Mouse (Mus musculus) right cerebral cortex, postnatal 25 days (tissue): ENCODE measurements around the gene Pde4dip.

Experiments used
- DNase-seq: peaks from one replicate; pipeline ENCODE4 v3.0.0; 2022

Pde4dip gene

DNA sequence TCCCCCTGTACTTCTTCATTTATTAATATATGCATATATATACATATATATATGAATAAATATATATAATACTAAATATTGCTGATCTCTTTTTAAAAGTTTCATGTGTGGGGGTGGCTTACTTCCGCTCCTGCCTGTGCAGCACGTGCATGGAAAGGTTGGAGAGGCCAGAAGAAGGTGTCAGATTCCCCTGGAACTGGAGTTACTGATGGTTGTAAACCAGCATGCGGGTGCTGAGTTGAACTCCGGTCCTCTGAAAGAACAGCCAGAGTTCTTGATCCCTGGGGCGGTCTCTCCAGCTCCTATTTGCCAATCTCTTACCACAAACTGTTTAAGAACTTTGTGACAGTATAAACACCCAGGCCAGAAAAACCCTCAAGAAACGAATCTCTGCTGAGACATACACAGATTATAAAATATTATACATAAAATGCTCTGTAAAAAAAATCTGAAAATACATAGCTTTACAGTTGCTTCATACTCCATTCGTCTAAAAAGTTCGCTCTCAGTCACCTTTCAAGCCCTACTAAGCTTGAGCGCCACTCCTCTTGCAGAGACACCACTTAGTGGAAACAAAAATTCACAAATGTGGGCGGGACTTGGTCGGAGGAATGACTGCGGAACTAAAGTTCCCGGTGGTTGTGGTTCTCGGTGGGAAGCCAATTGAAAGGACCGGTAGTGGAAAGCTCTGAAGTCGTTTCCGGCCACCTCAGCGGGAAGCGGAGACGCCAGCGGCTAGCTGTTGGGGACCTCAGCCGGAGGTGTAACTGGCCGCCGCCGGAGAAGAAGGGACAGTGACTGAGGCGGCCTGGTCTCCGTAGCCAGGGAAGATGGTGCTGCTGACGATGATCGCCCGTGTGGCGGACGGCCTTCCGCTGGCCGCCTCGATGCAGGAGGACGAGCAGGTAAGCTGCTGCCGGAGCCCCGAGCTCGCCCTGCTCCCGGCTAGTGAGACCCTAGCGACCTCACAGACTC, 12.3 kb upstream of the Pde4dip start, which contains the start of gene Sec22b:
Gene Sec22b (plus strand): TSS at position 675 of the 975 bp plus-strand sequence.
- peak; percentile 86 for DNase-seq

DNA sequence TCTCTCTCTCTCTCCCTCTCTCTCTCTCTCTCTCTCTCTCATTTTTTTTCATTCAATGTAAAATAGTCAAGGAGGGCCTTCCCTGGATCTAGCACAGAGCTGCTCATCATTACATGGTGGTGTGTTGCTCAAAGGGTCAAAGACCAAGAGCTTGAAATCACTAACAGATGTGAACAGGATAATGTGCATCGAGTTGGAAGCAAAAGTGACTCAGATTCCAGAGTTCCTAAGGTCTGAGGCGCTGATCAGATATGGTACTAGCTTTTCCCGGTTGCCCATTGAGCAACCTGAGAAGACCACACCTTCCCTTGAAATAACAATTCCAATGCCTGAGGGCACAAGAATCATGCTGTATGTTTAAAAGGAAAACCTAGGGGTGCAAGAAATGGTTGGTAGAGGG, 9.9 kb upstream of the Pde4dip start:
- DNase-seq: no peak

DNA sequence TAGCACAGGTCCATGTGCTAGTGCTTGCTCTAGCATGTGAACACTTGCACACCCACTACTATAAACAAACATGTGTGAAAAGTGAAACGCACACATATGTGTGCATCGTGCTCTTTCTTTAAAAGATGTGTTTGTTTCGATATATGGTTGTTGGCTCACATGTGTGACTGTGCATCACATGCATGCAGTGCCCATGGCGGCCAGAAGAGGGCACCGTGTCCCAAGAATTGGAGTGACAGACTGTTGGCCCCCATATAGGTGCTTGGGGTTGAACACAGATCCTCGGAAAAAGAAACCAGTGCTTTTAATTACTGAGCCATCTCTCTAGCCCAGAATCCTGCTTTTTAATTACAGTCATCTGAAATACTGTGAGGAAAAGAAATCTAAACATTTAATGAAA, 6.2 kb upstream of the Pde4dip start:
- no peak for DNase-seq

DNA sequence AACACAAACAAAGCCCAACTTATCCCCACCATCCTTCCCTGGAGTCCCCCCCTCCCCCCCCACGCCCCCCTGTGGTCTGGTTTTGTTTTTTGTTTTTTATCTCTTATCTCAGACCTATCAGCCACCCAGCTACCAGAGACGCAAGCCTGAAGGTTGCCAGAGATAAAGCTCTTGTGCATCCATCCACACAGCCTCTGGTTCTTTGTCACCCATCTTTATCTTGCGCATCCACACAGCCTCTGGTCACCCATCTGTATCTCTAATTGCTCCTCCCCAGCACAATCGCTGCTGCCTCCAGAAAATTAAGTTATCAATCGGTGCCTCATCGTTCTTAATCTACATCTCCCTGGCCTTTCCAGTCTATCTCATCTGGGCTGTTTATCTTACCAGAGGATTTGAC, 1.7 kb upstream of the Pde4dip start:
- no peak for DNase-seq

DNA sequence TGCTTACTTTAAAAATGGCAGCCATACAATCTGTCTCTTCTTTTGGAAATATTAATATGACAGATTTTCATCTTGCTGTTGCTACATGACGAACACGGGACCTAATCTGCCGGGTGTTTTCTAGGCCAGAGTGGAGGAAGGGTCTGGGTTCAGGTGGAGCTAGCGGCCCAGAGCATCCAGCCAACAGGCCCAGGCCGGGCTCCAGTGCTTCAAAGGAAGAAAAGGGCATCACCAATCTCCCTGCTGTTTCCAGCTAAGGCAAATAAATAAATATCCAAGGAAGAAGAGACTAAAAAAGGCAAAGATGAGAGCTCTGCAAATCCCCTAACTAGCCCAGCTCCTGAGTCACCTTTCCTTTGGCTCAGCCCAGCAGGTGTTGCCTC, 731 bp downstream of the Pde4dip start:
- DNase-seq: no peak

DNA sequence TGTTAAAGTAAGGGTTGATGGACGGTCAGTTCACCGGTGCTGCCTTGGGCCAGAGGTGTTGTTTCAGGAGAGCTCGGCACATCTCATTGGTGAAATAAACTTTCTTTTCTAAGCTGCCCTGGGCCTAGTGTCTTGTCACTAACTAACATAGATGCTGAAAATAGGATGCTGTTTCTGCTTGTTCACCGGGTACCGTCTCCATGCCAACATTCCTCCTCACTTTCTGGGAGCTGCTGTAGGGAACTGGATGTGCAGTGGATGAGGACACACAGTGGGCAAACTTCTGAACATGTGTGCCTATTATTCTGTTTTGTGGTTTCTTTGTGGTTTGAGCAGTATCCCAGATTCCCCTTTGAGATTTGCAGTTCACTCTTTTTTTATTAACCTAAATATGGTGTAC, 6.9 kb downstream of the Pde4dip start:
- DNase-seq: peak; percentile 34

DNA sequence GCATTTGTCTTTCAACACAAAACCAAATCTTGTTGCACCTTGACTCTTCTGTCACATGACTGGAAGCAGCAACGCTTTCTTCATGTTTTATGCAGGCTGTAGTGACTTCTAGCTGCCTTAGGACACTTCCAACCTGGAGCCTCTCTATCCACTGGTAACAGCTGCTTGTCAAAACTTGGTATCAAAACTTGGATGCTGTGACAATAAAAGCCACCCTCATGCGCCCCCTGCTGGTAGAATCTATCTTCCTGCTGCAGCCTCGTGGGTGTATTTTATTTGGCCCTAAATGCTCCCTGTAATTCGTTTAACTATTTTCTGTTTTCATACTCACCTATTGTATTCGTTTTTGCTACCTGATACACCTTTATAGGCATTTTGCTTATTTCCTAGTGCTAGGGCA, 9.3 kb downstream of the Pde4dip start:
- peak; percentile 47 for DNase-seq

DNA sequence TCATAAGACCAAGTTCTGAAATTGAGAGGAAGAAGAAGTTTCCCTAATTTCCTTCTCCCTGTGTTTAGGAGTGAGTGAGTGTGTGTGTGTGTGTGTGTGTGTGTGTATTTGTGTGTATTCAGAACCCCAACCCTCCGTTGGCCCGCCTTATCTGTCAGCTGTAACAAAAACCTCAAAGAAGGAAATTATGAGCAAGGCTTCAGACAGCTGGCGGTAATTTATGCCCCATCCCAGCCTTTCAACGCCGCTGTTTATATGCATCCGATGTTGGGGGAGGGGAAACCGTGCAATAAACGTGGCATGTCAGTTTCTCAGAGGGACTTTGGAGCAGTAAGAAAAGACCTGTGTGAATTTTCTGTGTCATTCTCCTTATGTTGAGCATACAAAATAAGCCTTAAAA, 12.2 kb downstream of the Pde4dip start:
- no peak for DNase-seq

DNA sequence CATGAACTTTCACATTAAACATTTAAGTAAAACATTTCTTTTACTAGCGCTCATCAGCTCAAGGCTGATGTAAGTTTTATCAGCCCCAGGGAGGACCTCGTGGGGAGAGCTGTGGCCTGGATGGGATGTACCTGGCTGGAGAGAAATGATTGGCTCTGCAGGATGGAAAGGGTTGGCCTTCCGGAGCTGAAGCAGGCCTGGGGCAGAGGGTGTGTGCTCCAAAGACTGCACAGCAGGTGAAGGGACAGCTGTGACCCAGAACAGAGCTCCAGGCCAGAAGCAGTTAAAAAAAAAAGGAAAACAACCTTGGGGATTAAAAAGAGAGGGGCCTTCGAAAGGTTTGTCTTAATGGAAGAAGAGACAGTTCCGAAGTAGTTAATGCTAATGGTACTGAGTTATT, 13.7 kb downstream of the Pde4dip start:
- no peak for DNase-seq

DNA sequence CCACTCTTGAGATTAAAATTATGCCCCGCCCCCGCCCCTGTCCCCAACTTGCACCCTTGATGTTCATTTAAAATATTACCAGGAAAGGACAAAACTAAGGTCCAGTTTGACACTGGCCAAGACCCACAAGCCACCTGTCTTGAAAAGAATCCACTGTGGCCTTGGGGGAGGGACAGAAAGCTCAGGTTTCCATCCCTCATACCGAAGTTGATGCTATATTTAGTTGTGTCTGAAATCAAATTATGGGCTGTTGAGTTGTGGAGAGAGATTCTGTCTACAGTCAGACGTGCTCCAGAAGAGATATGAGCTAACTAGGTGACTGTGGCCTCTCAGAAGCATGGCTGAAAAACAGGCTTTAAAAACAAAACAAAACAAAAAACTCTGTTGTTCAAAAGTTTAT, 18.8 kb downstream of the Pde4dip start:
- DNase-seq: no peak

DNA sequence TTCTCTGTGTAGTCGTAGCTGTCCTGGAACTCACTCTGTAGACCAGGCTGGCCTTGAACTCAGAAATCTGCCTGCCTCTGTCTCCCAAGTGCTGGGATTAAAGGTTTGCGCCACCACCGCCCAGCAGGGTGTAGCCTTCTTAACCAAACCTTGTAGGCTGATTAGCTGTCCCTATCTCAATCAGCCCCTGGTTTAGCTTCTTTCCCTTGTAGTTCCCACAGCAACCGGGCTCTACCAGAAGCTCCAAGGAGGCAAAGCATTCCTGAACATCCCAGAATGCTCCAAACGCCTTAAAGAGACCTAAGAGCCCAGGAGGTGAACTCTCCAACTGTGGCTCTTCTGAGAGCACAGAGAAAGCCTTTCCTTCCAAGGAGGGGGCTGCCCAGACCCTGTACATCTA, 19.8 kb downstream of the Pde4dip start:
- DNase-seq: no peak

DNA sequence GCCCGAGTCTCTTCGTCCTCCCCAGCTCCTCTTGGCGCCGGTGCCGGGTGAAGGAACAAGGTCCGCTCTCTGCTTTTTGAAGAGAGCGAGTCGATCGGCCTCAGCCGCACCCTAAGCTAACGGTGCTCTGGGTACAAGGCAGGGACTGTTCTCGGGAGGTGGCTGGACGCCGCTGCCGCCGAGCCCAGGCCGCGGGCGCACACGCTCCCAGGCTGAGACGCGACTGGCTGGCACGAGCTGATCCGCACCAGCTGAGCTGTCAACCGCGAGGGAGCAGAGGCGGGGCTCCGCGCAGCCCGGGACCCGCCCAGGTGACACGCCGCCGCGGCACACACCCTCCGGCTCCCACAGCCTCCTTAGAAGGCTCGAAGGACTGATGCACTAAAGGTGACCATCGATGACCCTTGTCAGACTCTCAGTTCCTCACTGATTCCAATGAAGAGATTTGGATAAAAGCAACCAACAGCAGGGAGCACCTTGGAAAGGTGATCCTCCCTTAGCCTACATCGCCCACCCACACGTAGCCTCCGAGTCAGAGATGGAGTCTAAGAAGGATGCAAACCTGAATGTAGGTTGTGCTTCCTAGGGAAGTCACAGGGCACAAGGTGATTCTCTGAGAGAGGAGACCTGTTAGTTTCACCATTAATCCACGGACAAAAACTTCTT, 20.4 kb downstream of the Pde4dip start:
- DNase-seq: peak; percentile 85

DNA sequence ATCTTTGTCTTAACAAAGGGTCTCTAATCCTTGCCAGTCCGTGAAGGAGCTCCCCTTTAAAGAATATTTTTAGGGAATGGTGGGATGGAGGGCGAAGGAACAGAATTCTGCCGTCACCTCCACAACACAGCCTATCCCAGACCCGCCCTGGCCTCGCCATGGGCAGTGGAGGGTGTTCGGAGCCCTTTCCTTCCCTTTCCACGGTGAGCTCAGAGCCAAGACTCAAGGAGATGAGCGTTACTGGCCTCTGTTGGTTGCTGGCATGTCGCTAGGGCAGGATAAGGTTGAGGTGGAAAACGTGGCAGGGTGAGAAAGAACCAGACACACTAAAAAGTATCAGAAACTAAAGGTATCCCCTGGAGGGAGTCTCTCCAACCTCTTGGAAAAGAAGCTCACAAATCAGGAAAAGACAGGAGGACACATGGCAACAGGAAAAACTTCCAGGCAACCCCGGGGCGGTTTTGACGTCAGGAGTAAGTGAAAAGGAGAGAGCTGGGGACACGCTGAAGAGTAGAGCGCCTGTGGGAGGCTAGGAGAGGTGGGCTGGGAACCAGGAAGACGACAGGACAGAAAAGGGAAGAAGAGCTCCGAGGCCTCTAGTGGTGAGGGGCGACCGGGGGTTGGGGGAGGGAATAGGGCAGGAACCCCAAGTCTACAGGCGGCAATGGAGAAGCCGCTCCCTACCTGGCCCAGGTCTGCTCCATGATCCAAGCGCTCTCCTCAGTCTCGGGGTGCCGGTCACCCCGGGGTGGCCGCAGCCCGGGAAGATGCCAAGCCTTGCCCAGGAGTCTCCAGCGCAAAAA, 21.1 kb downstream of the Pde4dip start:
- DNase-seq: peak; percentile 59

DNA sequence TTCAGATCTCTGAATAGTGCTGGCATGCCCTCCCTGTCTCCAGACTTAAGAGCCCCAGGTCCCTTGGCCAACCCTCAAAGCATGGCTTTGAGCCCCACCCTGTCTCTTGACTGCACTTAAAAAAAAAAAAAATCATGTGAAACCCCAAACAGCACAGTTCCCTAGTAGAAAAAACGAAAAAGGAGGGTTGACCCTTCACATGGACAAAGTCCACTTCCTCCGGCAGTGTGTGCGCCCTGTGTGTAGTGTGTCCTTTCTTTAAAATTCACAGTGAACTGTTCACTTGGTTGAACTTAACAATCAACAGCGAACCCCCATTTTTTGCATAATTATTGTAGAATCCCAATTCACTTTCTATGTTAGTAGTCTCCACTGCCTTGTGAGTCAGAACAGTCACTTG, 21.8 kb downstream of the Pde4dip start:
- no peak for DNase-seq

DNA sequence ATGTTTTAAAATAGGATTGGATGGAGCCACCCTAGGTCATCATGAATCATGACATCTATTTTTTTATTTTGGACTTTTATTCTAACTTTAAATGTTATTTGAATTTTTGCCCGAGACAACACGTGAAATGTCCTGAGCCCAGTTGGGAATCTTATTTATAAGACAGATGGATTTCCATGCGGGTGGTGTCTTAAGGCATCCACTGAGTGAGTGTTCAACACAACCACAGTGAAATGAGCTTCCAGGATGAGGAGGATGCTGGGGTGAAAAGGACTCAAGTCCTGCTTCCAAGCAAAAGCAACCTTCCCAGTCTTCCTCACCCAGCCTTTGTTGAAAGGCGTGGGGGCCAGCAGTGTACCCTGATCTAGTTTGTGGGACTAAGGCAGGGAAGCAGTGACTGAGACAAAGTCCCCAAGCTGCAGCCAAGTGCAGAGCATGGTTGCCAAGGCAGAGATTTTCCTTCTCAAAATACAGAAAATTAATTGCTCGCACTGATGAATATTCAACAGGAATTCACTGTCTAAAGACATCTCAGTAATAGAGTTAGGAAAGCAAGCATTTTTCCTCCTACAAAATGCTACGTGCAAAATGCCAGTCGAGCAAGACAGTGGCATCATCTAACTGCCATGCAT, 27.6 kb downstream of the Pde4dip start:
- no peak for DNase-seq

DNA sequence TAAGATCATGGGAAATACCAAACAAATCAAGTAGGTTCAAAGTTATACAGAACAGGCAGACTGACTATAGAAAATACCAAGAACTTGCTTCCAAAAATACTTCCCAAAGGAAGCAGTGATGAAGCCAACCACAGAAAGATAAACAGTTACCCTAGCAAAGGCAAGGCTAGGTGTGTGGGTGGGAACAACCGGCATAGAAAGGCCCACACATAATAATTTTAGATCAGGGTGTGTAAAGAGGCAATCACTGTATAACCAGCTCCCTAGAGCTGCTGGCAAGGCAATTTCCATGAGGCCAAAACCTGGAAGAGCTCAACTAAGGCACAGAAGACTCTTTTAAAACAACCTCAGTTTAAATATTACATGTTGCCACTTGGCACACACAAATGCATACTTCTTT, 29.1 kb downstream of the Pde4dip start:
- no peak for DNase-seq

DNA sequence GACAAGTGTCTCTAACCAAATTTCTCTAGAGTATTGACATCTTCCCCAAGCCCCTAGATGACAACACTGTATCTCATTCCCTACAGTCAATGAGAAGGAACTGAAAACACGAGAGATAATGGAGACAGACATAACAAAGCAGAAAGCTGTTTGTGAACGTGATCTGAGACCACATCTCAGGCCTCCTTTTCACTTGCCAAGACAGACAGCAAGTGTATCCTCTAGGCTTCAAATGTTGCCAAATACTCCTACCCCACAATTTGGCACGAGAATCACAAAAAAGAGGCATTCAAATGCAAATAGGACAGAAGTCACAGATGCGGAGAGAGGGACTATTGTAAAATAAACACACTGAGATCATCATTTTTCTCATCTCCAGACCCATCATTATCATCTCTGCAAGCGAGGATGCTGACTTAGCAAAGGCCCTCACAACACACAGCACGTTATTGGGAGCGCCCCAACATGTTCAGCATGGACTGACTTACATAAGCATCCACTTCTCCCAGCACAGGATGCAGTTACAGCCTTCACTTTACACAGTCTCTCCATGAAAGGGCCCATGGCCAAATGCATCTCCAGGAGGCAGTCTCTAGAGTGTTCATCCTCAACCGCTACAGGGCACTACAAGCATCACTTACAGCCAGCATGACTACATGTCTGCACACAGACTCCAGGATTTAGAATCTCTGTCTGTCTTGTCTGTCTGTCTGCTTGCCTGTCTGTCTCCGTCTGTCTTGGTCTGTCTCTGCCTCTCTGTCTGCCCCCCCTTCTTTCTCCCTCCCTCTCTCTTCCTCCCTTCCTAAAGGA, 33.7 kb downstream of the Pde4dip start:
- no peak for DNase-seq

DNA sequence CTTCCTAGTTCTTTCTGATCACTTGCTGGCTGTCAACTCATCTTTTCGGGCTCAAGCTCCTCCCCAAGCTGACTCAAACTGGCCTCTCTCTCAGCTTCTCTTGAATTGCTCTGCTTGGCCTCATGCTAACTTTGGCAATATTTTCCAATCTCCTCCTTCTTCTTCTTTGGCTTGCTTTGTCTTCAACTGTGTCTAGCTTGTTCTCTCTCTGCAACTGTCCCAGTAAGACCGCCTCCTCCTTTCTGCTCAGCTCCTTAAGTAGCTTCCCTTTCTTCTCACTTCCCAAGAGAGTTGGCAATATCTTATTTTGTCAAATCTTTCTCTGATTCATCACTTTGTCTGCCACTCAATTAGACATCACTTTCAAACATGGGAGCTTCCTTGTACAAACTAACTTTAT, 36.7 kb downstream of the Pde4dip start:
- DNase-seq: no peak

DNA sequence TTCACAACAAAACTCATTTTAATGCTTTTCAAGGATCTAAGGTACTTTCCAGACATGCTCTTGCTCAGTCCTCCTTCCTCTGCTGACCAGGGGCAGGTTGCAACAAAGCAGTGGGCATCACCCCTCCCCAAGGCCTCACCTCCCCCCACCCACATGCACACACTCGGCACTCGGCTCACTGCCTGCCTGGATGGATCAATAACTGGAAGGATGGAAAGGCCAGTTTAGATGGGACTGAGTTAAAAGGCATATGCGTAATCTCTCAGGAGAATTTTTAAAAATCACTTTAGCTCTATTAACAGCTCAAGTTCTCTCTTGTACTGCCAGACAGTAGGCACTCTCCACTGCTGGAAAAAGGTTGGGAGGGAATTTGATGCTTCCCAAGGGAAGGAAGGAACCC, 40.9 kb downstream of the Pde4dip start:
- DNase-seq: no peak

DNA sequence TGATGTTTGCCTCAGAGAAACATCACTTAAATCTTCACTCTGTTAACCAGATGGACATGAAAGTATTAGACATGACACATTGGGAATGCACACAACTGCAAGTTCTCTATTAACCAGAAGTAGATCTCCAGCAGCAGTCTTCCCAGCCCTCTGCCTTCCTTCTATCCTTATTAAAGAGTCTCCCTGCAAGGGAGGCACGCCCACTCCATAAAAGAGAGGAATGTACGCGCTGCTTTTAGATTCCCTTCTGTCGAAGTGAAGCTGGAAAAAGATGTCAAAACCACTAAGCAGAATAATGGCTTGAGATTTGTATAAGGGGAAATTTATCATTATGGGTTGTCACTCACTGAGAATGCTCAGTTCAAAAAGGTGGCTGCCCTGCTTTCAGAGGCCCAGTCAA, 42.1 kb downstream of the Pde4dip start:
- DNase-seq: no peak

DNA sequence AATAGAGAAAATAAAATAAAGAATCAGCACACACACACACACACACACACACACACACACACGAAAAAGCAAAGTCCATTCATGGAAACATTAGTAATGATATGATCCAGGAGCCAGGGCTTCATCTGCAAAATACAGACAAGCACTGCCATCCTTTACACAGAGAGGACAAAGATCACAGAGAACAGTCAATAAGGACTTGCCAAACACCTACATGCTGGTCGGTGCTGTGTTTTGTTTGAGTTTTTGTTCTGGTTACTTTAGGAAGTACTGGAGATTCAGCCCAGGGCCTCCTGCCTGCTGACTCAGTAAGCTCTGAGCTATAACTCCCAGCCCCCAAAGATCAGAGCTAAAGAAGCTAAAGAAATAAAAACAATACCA, 43.7 kb downstream of the Pde4dip start:
- no peak for DNase-seq

DNA sequence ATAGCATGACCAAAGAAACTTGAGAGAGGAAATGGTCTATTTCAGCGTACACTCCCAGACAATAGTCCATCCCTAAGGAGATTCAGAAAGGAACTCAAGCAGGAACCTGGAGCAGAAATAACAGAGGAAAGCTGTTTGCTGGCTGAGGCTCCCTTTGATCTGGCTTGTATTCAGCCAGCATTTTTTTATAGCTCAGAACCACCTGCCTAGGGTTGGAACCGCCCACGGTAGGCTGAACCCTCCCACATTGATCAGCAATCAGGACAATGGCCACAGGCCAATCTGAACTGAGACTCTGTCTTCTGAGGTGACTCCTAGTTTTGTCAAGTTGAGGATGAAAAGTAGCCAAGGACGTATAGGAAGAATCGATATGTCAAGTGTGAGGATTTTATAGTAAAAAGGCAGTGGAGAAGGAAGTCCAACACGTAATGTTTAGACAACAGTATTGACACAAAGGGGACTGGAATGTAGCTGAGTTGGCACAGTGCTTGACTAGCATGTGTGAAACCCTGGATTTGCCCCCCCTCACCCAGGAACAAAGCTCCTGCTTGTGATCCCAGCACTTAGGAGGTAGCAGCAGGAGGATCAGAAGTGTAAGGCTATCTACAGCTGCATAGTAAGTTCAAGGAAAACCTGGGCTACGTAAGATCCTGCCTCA, 44.2 kb downstream of the Pde4dip start:
- DNase-seq: no peak
